Mouse (Mus musculus): ENCODE results near the gene Hmgb1. TPM values are rescaled to one million over a fixed set of nuclear protein-coding genes. Genes with fewer than 3 reads are reported as not detected.
A peak's percentile ranks its signal among the peaks of the same experiment; 100 is the strongest.

The Hmgb1 gene
- total and polyA plus RNA-seq, 3 experiments: 227 to 899 (median 288) TPM

DNA sequence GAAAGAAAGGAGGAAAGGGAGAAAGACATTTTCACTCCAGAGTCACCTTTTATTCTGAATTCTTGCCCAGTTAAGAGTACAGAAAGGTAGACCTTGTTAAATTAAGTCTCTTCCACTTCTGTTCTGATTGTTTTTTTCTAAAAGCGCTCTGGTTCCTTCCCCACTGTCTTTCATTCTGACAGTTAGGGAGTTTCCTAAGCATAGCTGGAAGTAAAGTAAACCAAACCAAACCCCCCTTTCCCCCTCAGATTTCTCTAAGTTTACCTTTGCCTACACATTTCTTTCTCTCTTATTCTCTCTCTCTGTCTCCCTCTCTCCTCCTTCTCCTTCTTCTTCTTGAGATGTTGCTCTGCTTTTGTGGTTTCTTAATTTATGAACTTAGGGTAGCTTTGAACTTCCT, 85.3 kb downstream of the Hmgb1 start:
- H3K9me3 ChIP-seq (replicated peaks; ENCODE audit: low read length): peaks cover 8% of the 10 kb centered on the region
- peaks cover 14 to 38% of the 10 kb centered on the region in 2 experiments for H3K4me1 ChIP-seq (ENCODE audit: control insufficient read depth in 1 of 2, insufficient read depth in 2 of 2)
- H3K27ac ChIP-seq (ENCODE audit: insufficient read depth, low read depth): peak overlapping the region; percentile 43; the same call in 1 of the 2 replicates
- TF ChIP-seq MAZ (IDR thresholded peaks at IDR 0.05; ENCODE audit: low read depth, low read length): no peak
- TF ChIP-seq CTCF (conservative IDR thresholded peaks at IDR 0.05 in 1 of 2, IDR thresholded peaks at IDR 0.05 in 1 of 2; ENCODE audit: low read depth in 2 of 2, low read length in 2 of 2): no peak
- 0 out of 2 replicates have a peak, but pooled peaks have one; percentile 33 for TF ChIP-seq ZMIZ1 (IDR thresholded peaks at IDR 0.05; ENCODE audit: low read depth, low read length)
- TF ChIP-seq HCFC1 (IDR thresholded peaks at IDR 0.05; ENCODE audit: low read depth, low read length): peak; percentile 48
- peak; percentile 81; the same call in 1 of the 2 replicates for TF ChIP-seq E2F4 (IDR thresholded peaks at IDR 0.05; ENCODE audit: insufficient replicate concordance, low read depth, low read length)
- no peak for TF ChIP-seq ZKSCAN1 (IDR thresholded peaks at IDR 0.05; ENCODE audit: borderline replicate concordance, low read depth, low read length)
- peak; percentile 77 for TF ChIP-seq BHLHE40 (IDR thresholded peaks at IDR 0.05; ENCODE audit: low read depth, low read length)
- peak; percentile 18 for TF ChIP-seq RAD21 (IDR thresholded peaks at IDR 0.05; ENCODE audit: low read depth, low read length)
- TF ChIP-seq MYC (IDR thresholded peaks at IDR 0.05; ENCODE audit: low read depth, low read length): 0 out of 2 replicates have a peak, but pooled peaks have one; percentile 28
- no peak; the same call in 1 of the 2 replicates for TF ChIP-seq CHD1 (IDR thresholded peaks at IDR 0.05; ENCODE audit: low read depth, low read length)
- TF ChIP-seq PAX5 (IDR thresholded peaks at IDR 0.05; ENCODE audit: low read length): no peak
- peak; percentile 90 for TF ChIP-seq TCF12 (IDR thresholded peaks at IDR 0.05; ENCODE audit: low read depth, low read length)
- no peak for TF ChIP-seq ZC3H11A (IDR thresholded peaks at IDR 0.05; ENCODE audit: low read depth, low read length)
- no peak for TF ChIP-seq KAT2A (IDR thresholded peaks at IDR 0.05; ENCODE audit: insufficient replicate concordance, low read length)
- peak; percentile 98 for TF ChIP-seq JUND (conservative IDR thresholded peaks at IDR 0.05; ENCODE audit: low read depth, low read length)
- TF ChIP-seq EP300 (IDR thresholded peaks at IDR 0.05; ENCODE audit: low read length): peak; percentile 100
- peak; percentile 16; the same call in 1 of the 2 replicates for TF ChIP-seq SMC3 (IDR thresholded peaks at IDR 0.05; ENCODE audit: low read depth, low read length)
- TF ChIP-seq USF2 (conservative IDR thresholded peaks at IDR 0.05; ENCODE audit: low read depth, low read length): no peak
- peak; percentile 87 for TF ChIP-seq ETS1 (conservative IDR thresholded peaks at IDR 0.05; ENCODE audit: low read depth, low read length)
- TF ChIP-seq SIN3A (IDR thresholded peaks at IDR 0.05; ENCODE audit: low read length): 0 out of 2 replicates have a peak, but pooled peaks have one; percentile 65
- peak; percentile 99 for TF ChIP-seq MEF2A (IDR thresholded peaks at IDR 0.05; ENCODE audit: borderline replicate concordance, low read depth, low read length)
- peak; percentile 97 for TF ChIP-seq JUN (IDR thresholded peaks at IDR 0.05; ENCODE audit: insufficient read depth, low read depth, low read length)
- peak; percentile 41; the same call in 1 of the 2 replicates for TF ChIP-seq ELF1 (IDR thresholded peaks at IDR 0.05; ENCODE audit: low read depth, low read length)
- peak; percentile 66; the same call in 1 of the 2 replicates for TF ChIP-seq TBP (conservative IDR thresholded peaks at IDR 0.05; ENCODE audit: low read depth, low read length)
- TF ChIP-seq ZNF384 (IDR thresholded peaks at IDR 0.05; ENCODE audit: low read depth, low read length): peak; percentile 86
- peak; percentile 100 for TF ChIP-seq IRF4 (IDR thresholded peaks at IDR 0.05; ENCODE audit: low read depth, low read length)
- TF ChIP-seq RCOR1 (conservative IDR thresholded peaks at IDR 0.05; ENCODE audit: low read depth, low read length): peak; percentile 99
- TF ChIP-seq USF1 (IDR thresholded peaks at IDR 0.05; ENCODE audit: low read depth, low read length): no peak
- peak; percentile 79; the same call in 1 of the 2 replicates for TF ChIP-seq MAFK (IDR thresholded peaks at IDR 0.05; ENCODE audit: insufficient replicate concordance, low read length)
- TF ChIP-seq MXI1 (IDR thresholded peaks at IDR 0.05; ENCODE audit: low read depth, low read length): no peak
- no peak for TF ChIP-seq UBTF (IDR thresholded peaks at IDR 0.05; ENCODE audit: low read depth, low read length)
- no peak for TF ChIP-seq GABPA (IDR thresholded peaks at IDR 0.05; ENCODE audit: insufficient replicate concordance, low read depth, low read length)
- TF ChIP-seq MAX (IDR thresholded peaks at IDR 0.05; ENCODE audit: low read length): no peak
- 0 out of 2 replicates have a peak, but pooled peaks have one; percentile 24 for TF ChIP-seq NELFE (IDR thresholded peaks at IDR 0.05; ENCODE audit: low read depth, low read length)
- TF ChIP-seq POLR2AphosphoS2 (IDR thresholded peaks at IDR 0.05; ENCODE audit: low read depth, low read length): no peak
- no peak for TF ChIP-seq POLR2A (IDR thresholded peaks at IDR 0.05; ENCODE audit: low read depth, low read length)
- peak; percentile 94 for TF ChIP-seq CHD2 (IDR thresholded peaks at IDR 0.05; ENCODE audit: low read length)
- TF ChIP-seq NRF1 (IDR thresholded peaks at IDR 0.05; ENCODE audit: low read depth, low read length): no peak
- peak overlapping the region; percentile 42; the same call in 1 of the 2 replicates for H3K4me2 ChIP-seq (ENCODE audit: insufficient read depth, low read depth, poor library complexity, severe bottlenecking)
- no peaks in the 10 kb centered on the region for H3K36me3 ChIP-seq (replicated peaks in 1 of 2; ENCODE audit: control insufficient read depth in 1 of 2, insufficient read depth in 1 of 2, low read length in 1 of 2)
- no peak overlapping the region for H3K4me3 ChIP-seq (replicated peaks in 1 of 3; ENCODE audit: low read depth in 2 of 3, low read length in 2 of 3, poor library complexity in 1 of 3)
- dilution Hi-C loops (cut with MboI; ENCODE audit: extremely low pct_ligation_motif_present, extremely low pct_unique_long_range_greater_than_20kb, low sequenced_read_pairs): no loop called here
- 0 out of 2 replicates have a peak overlapping the region, but pooled peaks have one; percentile 18 for H3K9ac ChIP-seq (ENCODE audit: insufficient read depth, low read depth)
- H3K79me2 ChIP-seq (replicated peaks; ENCODE audit: control insufficient read depth, extremely low read depth, insufficient read depth, poor library complexity, severe bottlenecking): no peaks in the 10 kb centered on the region
- H3K27me3 ChIP-seq (replicated peaks): no peaks in the 10 kb centered on the region
- in situ Hi-C loops (cut with MboI; ENCODE audit: low pct_ligation_motif_present, low pct_unique_long_range_greater_than_20kb, low sequenced_read_pairs): no loop called here
- DNase-seq (ENCODE audit: extremely low read depth): peak; percentile 52

Measured in CH12.LX (cell line).